Mouse (Mus musculus): Measurements from ENCODE around the gene Ddx21. TPM values are rescaled to one million over a fixed set of nuclear protein-coding genes. Genes with fewer than 3 reads are reported as not detected.

The Ddx21 gene
- polyA plus RNA-seq (2015; fragmentation: Nextera tagmentation; extraction: Ambion mirVana) = 8.4 and 9.2 TPM in 2 replicates

GRCm38 (mm10) chr10:62602177-62603040 lies at the start of gene Ddx21:
Gene Ddx21 (minus strand): TSS chr10:62602281.

GRCm38 (mm10) chr10:62650881-62651810 lies 49.1 kb upstream of the Ddx21 start, which contains the start of gene Ddx50:
Gene Ddx50 (minus strand): TSS chr10:62651218.

GRCm38 (mm10) chr10:62578338-62579100 lies 23.6 kb downstream of the Ddx21 start, which contains the start of gene Kif1bp:
Gene Kif1bp (minus strand): TSS chr10:62578457.

Other genes starting within 250 kb of the Ddx21 start
- 141 and 149 TPM in 2 replicates for gene Hk1, start 222.4 kb downstream of the Ddx21 start, polyA plus RNA-seq (2015; fragmentation: Nextera tagmentation; extraction: Ambion mirVana)
- 0.46 and 0.53 TPM in 2 replicates for gene Hkdc1, start 179.8 kb downstream of the Ddx21 start, polyA plus RNA-seq (2015; fragmentation: Nextera tagmentation; extraction: Ambion mirVana)
- 1.3 and 1.5 TPM in 2 replicates for gene 4930507D05Rik, start 152.8 kb downstream of the Ddx21 start, polyA plus RNA-seq (2015; fragmentation: Nextera tagmentation; extraction: Ambion mirVana)
- gene Supv3l1, start 152.5 kb downstream of the Ddx21 start, polyA plus RNA-seq (2015; fragmentation: Nextera tagmentation; extraction: Ambion mirVana) = 17.5 and 18.4 TPM in 2 replicates
- 44.9 and 49.7 TPM in 2 replicates for gene Vps26a, start 115.5 kb downstream of the Ddx21 start, polyA plus RNA-seq (2015; fragmentation: Nextera tagmentation; extraction: Ambion mirVana)
- gene Srgn, start 74.8 kb downstream of the Ddx21 start, polyA plus RNA-seq (2015; fragmentation: Nextera tagmentation; extraction: Ambion mirVana) = 21.8 and 28.3 TPM in 2 replicates
- gene Kif1bp, start 23.8 kb downstream of the Ddx21 start, polyA plus RNA-seq (2015; fragmentation: Nextera tagmentation; extraction: Ambion mirVana) = 81.6 and 85.5 TPM in 2 replicates
- gene Ddx50, start 48.9 kb upstream of the Ddx21 start, polyA plus RNA-seq (2015; fragmentation: Nextera tagmentation; extraction: Ambion mirVana) = 67.3 and 69.3 TPM in 2 replicates
- gene Stox1, start 123.8 kb upstream of the Ddx21 start, polyA plus RNA-seq (2015; fragmentation: Nextera tagmentation; extraction: Ambion mirVana) = 3.3 and 5.6 TPM in 2 replicates
- gene Ccar1, start 190.0 kb upstream of the Ddx21 start, polyA plus RNA-seq (2015; fragmentation: Nextera tagmentation; extraction: Ambion mirVana) = 58.2 and 63.9 TPM in 2 replicates